Mouse (Mus musculus) heart, adult 2 months (tissue): Measurements from ENCODE around the gene Fam161a. TPM values are rescaled to one million over a fixed set of nuclear protein-coding genes. Genes with fewer than 3 reads are reported as not detected.

Experiments
- DNase-seq, 2 experiments: peaks; one replicate each; pipeline ENCODE4 v3.0.0; 2021
- H3K27ac ChIP-seq: fragments of 200-600 bp; 2 replicates; pipeline ENCODE4 v1.8.1; 2022
- H3K27me3 ChIP-seq: fragments of 200-500 bp; 2 replicates; pipeline ENCODE4 v1.6.1; 2012; ENCODE audit warnings: mild to moderate bottlenecking, low read length, inconsistent platforms, mixed read lengths; ENCODE audit not compliant: control insufficient read depth, insufficient read depth
- H3K36me3 ChIP-seq: fragments of 200-500 bp; 2 replicates; pipeline ENCODE4 v1.6.1; 2012; ENCODE audit warnings: low read length, inconsistent platforms; ENCODE audit not compliant: control insufficient read depth, insufficient read depth
- H3K4me1 ChIP-seq: fragments of 200-500 bp; 2 replicates; pipeline ENCODE4 v1.6.1; 2011; ENCODE audit warnings: low read length; ENCODE audit not compliant: control insufficient read depth, insufficient read depth
- H3K4me3 ChIP-seq: fragments of 200-600 bp; 2 replicates; pipeline ENCODE4 v1.8.1; 2022
- H3K79me2 ChIP-seq: fragments of 200-500 bp; replicated peaks from 2 replicates; pipeline ENCODE4 v1.6.1; 2012; ENCODE audit warnings: mild to moderate bottlenecking, inconsistent platforms, low read length, moderate library complexity, mixed read lengths; ENCODE audit not compliant: control insufficient read depth, insufficient read depth
- H3K9ac ChIP-seq: fragments of 200-500 bp; 2 replicates; pipeline ENCODE4 v1.6.1; 2012; ENCODE audit warnings: low read depth, mild to moderate bottlenecking, control low read depth, inconsistent platforms, low read length, mixed read lengths
- CTCF ChIP-seq: fragments of 200-600 bp; IDR thresholded peaks from 2 replicates; pipeline ENCODE4 v1.8.1; 2022; ENCODE audit warnings: antibody characterized with exemption, mild to moderate bottlenecking, moderate library complexity
- EP300 ChIP-seq: fragments of 200-500 bp; IDR thresholded peaks from 2 replicates; pipeline ENCODE4 v1.6.1; 2011; ENCODE audit warnings: low read depth, low read length, control low read depth; ENCODE audit not compliant: insufficient read depth
- POLR2A ChIP-seq: fragments of 200-500 bp; IDR thresholded peaks from 2 replicates; pipeline ENCODE4 v1.6.1; 2011; ENCODE audit warnings: mild to moderate bottlenecking, low read depth, low read length, control low read depth; ENCODE audit not compliant: insufficient read depth
- WGBS: fragments of 180-500 bp; shearing (Covaris S2); methylation state at CpG from one replicate; pipeline ENCODE4 v1.1.7; 2018; 5-methylcytosine and 5-hydroxymethylcytosine counted together
- intact Hi-C: fragments of 180-260 bp; cut with DNase I; formaldehyde crosslinking; loops from one replicate; pipeline ENCODE4 v1.15.1; 2025
- polyA plus RNA-seq: library from polyadenylated mRNA; depleted of rRNA; stranded (reverse); fragments of >200 nt; gene quantifications from 2 replicates; pipeline ENCODE4 v1.2.3, GENCODE M21; 2012
- total RNA-seq, 2 experiments: library from RNA; stranded (reverse); gene quantifications; 2 replicates each; pipeline ENCODE4 v1.2.3; 2021

The Fam161a gene
- total and polyA plus RNA-seq, 3 experiments = 1.2 to 2.3 (median 1.9) TPM

- WGBS = under 1% methylated on average over 40 of the region's 40 CpGs
- peak; percentile 87 to 89 for DNase-seq
- Histone ChIP-seq H3K4me3 (peak overlapping the region; percentile 85), H3K79me2 (no peaks in the 10 kb centered on the region), H3K27me3 (no peaks in the 10 kb centered on the region), H3K36me3 (no peaks in the 10 kb centered on the region; the same call in 1 of the 2 replicates), H3K9ac (peak overlapping the region; percentile 78), H3K27ac (peak overlapping the region; percentile 92), H3K4me1 (peaks cover 2% of the 10 kb centered on the region)
- TF ChIP-seq CTCF (peak; percentile 45), EP300 (no peak), POLR2A (peak; percentile 71)
- intact Hi-C loops = loop anchor here (5.0 kb wide), 4 partner anchors 59 to 264 kb away; partner anchors contain the start of gene Xpo1
These were observed 971 bp downstream of the Fam161a start for GRCm38 (mm10) chr11:23008181-23008823.

- no peak overlapping the region for H3K9ac ChIP-seq
- no peak for TF ChIP-seq CTCF
- no peak for TF ChIP-seq EP300
- no peak for TF ChIP-seq POLR2A
These were observed 1.5 kb downstream of the Fam161a start for GRCm38 (mm10) chr11:23008824-23009200.

GRCm38 (mm10) chr11:23013096-23013495, 5.8 kb downstream of the Fam161a start:
- TF ChIP-seq CTCF (no peak), EP300 (no peak), POLR2A (no peak)
- Histone ChIP-seq H3K79me2 (no peaks in the 10 kb centered on the region), H3K27me3 (no peaks in the 10 kb centered on the region), H3K36me3 (no peaks in the 10 kb centered on the region), H3K9ac (no peak overlapping the region), H3K4me3 (no peak overlapping the region), H3K27ac (no peak overlapping the region), H3K4me1 (no peaks in the 10 kb centered on the region)
- DNase-seq = no peak
- WGBS = 88% methylated on average over 1 of the region's 1 CpGs
- intact Hi-C loops = no loop called here

More at GRCm38 (mm10) chr11:23008824-23009200, 1.5 kb downstream of the Fam161a start:
- intact Hi-C loops = loop anchor here (5.0 kb wide), 4 partner anchors 58 to 263 kb away; partner anchors contain the start of gene Xpo1
- Histone ChIP-seq H3K4me1 (peaks cover 2% of the 10 kb centered on the region), H3K27me3 (no peaks in the 10 kb centered on the region), H3K36me3 (no peaks in the 10 kb centered on the region), H3K27ac (peak overlapping the region; percentile 92), H3K79me2 (no peaks in the 10 kb centered on the region), H3K4me3 (peak overlapping the region; percentile 85)
- WGBS = 24% methylated on average over 4 of the region's 4 CpGs
- no peak for DNase-seq

- Histone ChIP-seq H3K9ac (no peak overlapping the region), H3K36me3 (no peaks in the 10 kb centered on the region), H3K27me3 (no peaks in the 10 kb centered on the region), H3K27ac (no peak overlapping the region), H3K4me3 (no peak overlapping the region), H3K4me1 (no peaks in the 10 kb centered on the region), H3K79me2 (no peaks in the 10 kb centered on the region)
- TF ChIP-seq CTCF (peak; percentile 48), POLR2A (no peak)
- no peak for DNase-seq
- intact Hi-C loops = no loop called here
- 88% methylated on average over 4 of the region's 4 CpGs for WGBS
These were observed 6.4 kb downstream of the Fam161a start for GRCm38 (mm10) chr11:23013580-23014294.

GRCm38 (mm10) chr11:23014996-23015395, 7.7 kb downstream of the Fam161a start:
- H3K27ac ChIP-seq = no peak overlapping the region
- DNase-seq = no peak
- no peak overlapping the region for H3K9ac ChIP-seq
- H3K79me2 ChIP-seq = no peaks in the 10 kb centered on the region
- no peaks in the 10 kb centered on the region for H3K27me3 ChIP-seq
- H3K4me3 ChIP-seq = no peak overlapping the region
- TF ChIP-seq POLR2A (no peak), CTCF (no peak), EP300 (no peak)
- intact Hi-C loops = no loop called here
- no peaks in the 10 kb centered on the region for H3K36me3 ChIP-seq
- no peaks in the 10 kb centered on the region for H3K4me1 ChIP-seq
- 73% methylated on average over 6 of the region's 6 CpGs for WGBS

- intact Hi-C loops = no loop called here
- Histone ChIP-seq H3K4me3 (no peak overlapping the region), H3K27me3 (no peaks in the 10 kb centered on the region), H3K9ac (no peak overlapping the region), H3K4me1 (no peaks in the 10 kb centered on the region), H3K36me3 (no peaks in the 10 kb centered on the region), H3K27ac (no peak overlapping the region), H3K79me2 (no peaks in the 10 kb centered on the region)
- no peak for TF ChIP-seq CTCF
- TF ChIP-seq POLR2A = no peak
- no peak for TF ChIP-seq EP300
- WGBS = 92% methylated on average over 4 of the region's 4 CpGs
- DNase-seq = no peak
These were observed 10.6 kb downstream of the Fam161a start for GRCm38 (mm10) chr11:23017943-23018342.
